Mouse (Mus musculus) embryonic stem cell, embryonic (primary cell): ENCODE measurements around the gene Them7.

ENCODE experiments used
- CTCF ChIA-PET, 4 experiments: fragments of 300-600 bp in 2 of 4; fragments of 350-600 bp in 2 of 4; sonication (Branson Sonifier 250); formaldehyde crosslinking; loops; one replicate each; lab custom pipeline; 2022; ENCODE audit warnings: inconsistent platforms in 2 of 4; lab: Charles Lee
- POLR2A ChIA-PET, 4 experiments: fragments of 300-600 bp in 2 of 4; fragments of 350-600 bp in 2 of 4; sonication (Branson Sonifier 250); formaldehyde crosslinking; loops; one replicate each; lab custom pipeline; 2022; ENCODE audit warnings: antibody characterized with exemption in 4 of 4, inconsistent platforms in 1 of 4; lab: Charles Lee

Them7 gene

DNA sequence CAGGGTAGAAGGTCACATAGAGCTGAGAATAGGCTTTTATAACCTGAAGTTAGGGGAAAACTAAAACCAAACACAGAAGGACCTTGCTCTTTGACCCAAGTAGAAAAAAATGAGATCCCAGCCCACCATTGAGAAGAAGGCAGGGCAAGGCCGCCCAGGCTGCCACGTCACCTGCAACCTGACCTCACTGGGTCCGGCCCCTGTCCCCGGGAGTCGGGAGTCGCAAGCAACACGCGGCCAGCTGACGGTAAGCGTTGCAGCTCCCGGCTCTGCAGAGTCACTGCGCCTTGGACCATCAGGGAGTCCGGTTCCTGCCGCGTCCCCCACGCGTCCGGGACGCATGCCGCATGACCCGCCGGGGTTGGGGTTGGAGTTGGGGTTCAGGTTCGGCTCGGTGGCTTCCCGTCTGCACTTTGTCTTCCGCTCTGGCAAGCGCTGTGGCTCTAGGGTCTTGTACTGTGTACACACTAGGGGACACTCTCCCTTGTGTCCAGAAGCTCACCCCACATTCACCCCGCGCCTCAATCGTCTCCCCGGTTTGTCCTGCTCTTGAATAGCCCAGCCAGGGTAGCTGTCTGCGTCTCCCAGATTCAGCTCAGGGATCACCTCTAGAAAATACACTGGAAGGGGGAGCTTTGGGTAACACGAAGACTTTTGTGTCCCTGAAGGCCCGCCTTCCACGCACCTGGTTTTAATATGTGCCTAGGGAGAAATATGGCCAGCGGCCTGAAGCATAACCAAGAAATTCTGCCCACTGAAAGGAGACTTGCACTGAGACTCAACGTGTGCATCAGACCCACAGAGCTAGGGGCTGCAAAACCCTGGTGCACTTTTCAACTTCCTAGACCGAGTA is at the start of gene Them7:
Gene Them7, plus strand, starts transcription at position 187 of the 853 bp plus-strand sequence.
- POLR2A ChIA-PET, result interaction anchor here in 2 of 4 experiments (0.5 to 1.5 kb wide), 4 partner anchors 8 to 369 kb away, joined by 3 to 5 read pairs (median 3); no protein-coding TSS in a partner anchor
- CTCF ChIA-PET, result interaction anchor here in 1 of 4 experiments (0.6 to 1.9 kb wide), 3 partner anchors 13 to 371 kb away, joined by 3 to 7 read pairs (median 4); no protein-coding TSS in a partner anchor

GRCm38 (mm10) chr2:105178871-105179270 is 45.2 kb upstream of the Them7 start:
- ChIA-PET CTCF (interaction anchor here in 1 of 4 experiments (0.6 kb wide), 1 partner anchor 48 kb away, joined by 6 read pairs; no protein-coding TSS in a partner anchor), POLR2A (interaction anchor here in 1 of 4 experiments (0.7 kb wide), 1 partner anchor 33 kb away, joined by 3 read pairs; no protein-coding TSS in a partner anchor)

- POLR2A ChIA-PET, result interaction anchor here in 1 of 4 experiments (0.6 to 1.1 kb wide), 2 partner anchors 165 to 225 kb away, joined by 3 to 4 read pairs; partner anchors contain the start of gene Eif3m
- CTCF ChIA-PET, result no interaction called here
Observed at GRCm38 (mm10) chr2:105182501-105182900, 41.6 kb upstream of the Them7 start.

- POLR2A ChIA-PET, result no interaction called here
- CTCF ChIA-PET, result interaction anchor here in 1 of 4 experiments (0.5 kb wide), 1 partner anchor 54 kb away, joined by 4 read pairs; no protein-coding TSS in a partner anchor
Observed at GRCm38 (mm10) chr2:105185140-105185539, 39.0 kb upstream of the Them7 start.

DNA sequence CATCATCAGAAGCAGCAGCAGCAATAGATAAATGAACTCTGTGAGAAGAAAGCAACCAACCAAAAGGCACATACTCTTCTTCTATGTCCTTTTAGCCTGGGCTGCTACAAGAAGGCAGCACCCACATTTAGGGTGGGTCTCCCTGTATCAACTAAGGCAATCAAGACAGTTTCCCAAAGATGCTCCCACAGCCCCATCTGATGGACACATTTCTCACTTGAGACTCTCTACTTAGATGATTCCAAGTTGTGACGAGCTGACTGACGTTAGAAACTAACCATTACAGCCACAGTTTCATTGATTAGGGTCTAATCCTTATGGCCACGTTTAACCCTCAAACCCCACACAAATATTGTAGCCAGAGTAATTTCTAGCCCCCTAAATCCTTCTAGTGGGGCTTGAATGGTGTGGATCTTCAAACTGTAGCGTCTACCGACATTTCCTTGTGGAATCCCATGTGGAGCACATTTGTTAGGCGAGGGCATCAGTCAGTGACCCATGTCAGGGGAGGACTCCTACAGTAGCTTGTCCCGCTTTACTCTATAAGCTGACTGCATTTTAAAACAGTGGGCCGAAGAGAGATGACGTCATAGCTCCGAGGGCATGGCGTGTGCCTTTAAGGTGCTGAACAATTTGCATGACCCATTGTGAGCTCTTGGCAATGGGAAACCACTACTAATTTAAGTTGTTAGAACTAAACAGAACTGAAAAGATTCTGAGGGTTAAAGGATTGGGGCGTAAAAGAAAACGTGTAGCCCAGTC is 38.2 kb upstream of the Them7 start:
- CTCF ChIA-PET, result interaction anchor here in 1 of 4 experiments (0.6 to 1.9 kb wide), 4 partner anchors 55 to 501 kb away, joined by 3 to 6 read pairs (median 4); no protein-coding TSS in a partner anchor
- POLR2A ChIA-PET, result no interaction called here

- ChIA-PET POLR2A (no interaction called here), CTCF (interaction anchor here in 2 of 4 experiments (1.0 to 1.9 kb wide), 5 partner anchors 11 to 501 kb away, joined by 3 to 6 read pairs (median 5); no protein-coding TSS in a partner anchor)
Observed at GRCm38 (mm10) chr2:105186591-105186990, 37.5 kb upstream of the Them7 start.

DNA sequence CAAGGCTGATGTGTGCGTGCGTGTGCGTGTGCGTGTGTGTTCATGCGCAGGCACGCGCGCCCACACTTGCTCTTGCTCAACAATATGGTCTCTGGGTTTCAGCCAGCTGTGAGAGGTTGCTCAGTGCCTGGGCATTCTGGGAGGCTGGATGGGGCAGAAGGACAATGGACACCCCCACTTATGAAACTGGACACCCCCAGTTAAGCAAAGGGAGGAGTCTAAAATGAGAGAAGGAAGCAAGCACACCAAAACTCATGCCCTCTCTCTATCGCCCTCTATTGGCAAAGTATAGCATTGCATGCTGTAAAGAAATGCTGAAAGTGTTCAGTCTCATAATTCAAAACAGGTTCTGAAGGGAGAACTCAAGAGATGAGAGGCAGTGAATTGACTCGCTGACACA is 35.9 kb upstream of the Them7 start:
- CTCF ChIA-PET, result interaction anchor here in 1 of 4 experiments (0.9 to 1.8 kb wide), 2 partner anchors 10 to 12 kb away, joined by 3 to 5 read pairs; no protein-coding TSS in a partner anchor
- POLR2A ChIA-PET, result no interaction called here

- ChIA-PET POLR2A (interaction anchor here in 1 of 4 experiments (0.8 to 1.4 kb wide), 3 partner anchors 11 to 185 kb away, joined by 3 to 5 read pairs (median 3); no protein-coding TSS in a partner anchor), CTCF (interaction anchor here in 3 of 4 experiments (0.7 to 1.2 kb wide), 6 partner anchors 13 to 64 kb away, joined by 3 to 4 read pairs (median 3); partner anchors contain the start of gene Wt1 (in 1 of the 3))
Observed at GRCm38 (mm10) chr2:105189352-105189751, 34.8 kb upstream of the Them7 start.

DNA sequence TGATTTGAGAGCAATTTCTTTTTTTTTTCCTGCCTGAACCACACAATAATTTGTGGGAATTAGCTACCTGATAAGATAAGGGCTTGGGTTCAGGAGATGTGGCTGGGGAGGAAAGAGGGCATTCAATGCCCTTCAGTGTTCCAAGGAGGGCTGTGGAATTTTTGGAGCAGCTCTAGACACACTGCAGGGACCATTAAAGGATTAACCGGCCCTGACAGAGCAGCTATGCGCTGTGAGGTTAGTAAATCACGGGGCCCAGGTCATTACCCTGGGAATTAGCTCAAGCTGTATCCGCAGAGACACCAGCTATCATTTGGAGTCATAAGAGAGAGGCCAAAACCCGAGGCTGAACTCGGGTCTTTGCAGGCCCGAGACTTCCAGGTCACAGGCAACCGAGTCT is 24.0 kb upstream of the Them7 start:
- ChIA-PET POLR2A (interaction anchor here in 2 of 4 experiments (0.6 to 1.2 kb wide), 2 partner anchors 11 to 55 kb away, joined by 3 read pairs; no protein-coding TSS in a partner anchor), CTCF (interaction anchor here in 2 of 4 experiments (0.5 to 1.0 kb wide), 3 partner anchors 42 to 344 kb away, joined by 3 to 8 read pairs (median 4); no protein-coding TSS in a partner anchor)

GRCm38 (mm10) chr2:105206563-105207174 is 17.5 kb upstream of the Them7 start:
- POLR2A ChIA-PET, result interaction anchor here in 1 of 4 experiments (0.9 to 1.8 kb wide), 3 partner anchors 10 to 132 kb away, joined by 3 to 6 read pairs (median 3); no protein-coding TSS in a partner anchor

DNA sequence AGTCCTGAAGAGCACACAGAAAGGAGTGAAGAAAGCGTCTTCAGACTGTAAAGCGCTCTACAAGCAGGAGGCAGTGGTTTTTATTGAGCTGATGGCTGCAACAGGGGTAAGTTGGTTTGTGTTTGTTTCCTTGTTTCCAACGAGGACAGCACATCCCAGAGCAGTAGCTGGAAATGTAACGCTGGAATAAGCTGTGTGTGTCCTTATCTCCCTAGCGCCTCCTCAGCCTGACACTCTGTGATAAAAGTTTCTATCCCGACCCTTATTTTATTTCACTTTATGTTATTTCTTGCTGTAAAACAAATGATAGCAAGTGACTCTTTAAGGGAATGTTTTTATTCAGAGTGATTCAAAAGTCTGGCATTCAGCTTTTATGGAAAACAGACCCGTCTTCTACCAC is 11.3 kb upstream of the Them7 start:
- CTCF ChIA-PET, result no interaction called here
- POLR2A ChIA-PET, result no interaction called here

More at GRCm38 (mm10) chr2:105206563-105207174, 17.5 kb upstream of the Them7 start:
- CTCF ChIA-PET, result interaction anchor here in 2 of 4 experiments (0.6 to 1.0 kb wide), 2 partner anchors 18 to 514 kb away, joined by 3 to 11 read pairs; no protein-coding TSS in a partner anchor

DNA sequence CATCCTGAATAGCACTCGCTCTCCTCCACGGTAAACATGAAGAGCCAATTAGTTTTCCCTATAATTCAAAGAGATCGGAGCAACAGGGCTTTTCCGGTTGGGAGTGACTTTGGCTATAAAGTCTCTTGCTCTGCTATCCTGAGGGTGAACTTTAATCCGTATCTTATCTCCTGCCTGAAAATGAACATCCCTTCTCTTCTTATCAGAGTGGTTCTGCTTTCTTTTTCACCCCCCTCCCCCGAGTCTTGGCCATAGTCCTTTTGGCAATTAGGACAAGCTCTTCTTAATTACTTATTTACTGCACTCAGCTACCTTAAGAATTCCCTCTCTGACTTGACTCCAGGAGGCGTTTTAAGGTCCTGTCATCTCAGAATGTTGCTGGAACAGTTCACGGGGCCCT is 8.2 kb upstream of the Them7 start:
- CTCF ChIA-PET, result interaction anchor here in 1 of 4 experiments (0.6 kb wide), 1 partner anchor 12 kb away, joined by 4 read pairs; no protein-coding TSS in a partner anchor

DNA sequence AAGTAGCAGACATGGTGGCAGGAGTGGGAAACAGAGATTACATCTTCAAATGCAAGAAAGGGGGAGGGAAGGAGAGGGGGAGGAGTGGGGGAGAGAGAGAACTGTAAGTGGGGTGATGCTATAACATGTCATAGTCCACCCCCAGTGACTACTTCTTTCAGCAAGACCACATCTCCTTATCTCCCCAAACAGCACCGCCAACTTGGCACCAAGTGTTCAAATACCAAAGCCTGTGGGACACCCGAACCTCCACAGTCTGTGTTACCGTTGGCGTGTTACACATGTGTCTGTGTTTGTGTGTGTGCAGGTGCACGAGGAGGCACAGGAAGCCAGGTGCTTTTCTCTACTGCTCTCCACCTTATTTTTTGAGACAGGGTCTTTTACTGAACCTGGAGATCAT is 4.9 kb upstream of the Them7 start:
- CTCF ChIA-PET, result interaction anchor here in 1 of 4 experiments (1.1 kb wide), 1 partner anchor 11 kb away, joined by 3 read pairs; no protein-coding TSS in a partner anchor
- POLR2A ChIA-PET, result no interaction called here

More for the DNA sequence above, 8.2 kb upstream of the Them7 start:
- POLR2A ChIA-PET, result interaction anchor here in 2 of 4 experiments (1.2 to 2.1 kb wide), 2 partner anchors 8 to 10 kb away, joined by 3 to 6 read pairs; partner anchors contain the start of gene Them7 (in 1 of the 2)

DNA sequence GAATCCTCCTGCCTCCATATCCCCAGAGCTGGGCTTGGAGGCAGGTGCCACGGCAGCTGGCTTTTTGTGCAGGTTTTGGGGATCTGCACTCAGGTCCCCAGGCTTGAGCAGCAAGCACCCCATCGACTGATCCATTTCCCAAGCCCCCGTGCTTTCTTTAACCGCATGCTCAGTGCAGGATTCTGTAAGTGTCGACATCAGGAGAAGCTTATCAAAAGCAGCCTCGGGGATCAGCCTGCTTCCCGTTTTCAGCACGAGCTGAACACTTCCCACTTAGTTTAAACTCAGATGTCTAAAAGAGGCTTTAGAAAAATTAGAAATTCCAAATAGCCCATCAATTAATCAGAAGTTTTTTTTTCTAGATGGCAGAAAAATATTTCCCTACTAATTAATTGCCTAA is 4.5 kb upstream of the Them7 start:
- ChIA-PET CTCF (interaction anchor here in 1 of 4 experiments (1.1 kb wide), 1 partner anchor 10 kb away, joined by 3 read pairs; no protein-coding TSS in a partner anchor), POLR2A (no interaction called here)

DNA sequence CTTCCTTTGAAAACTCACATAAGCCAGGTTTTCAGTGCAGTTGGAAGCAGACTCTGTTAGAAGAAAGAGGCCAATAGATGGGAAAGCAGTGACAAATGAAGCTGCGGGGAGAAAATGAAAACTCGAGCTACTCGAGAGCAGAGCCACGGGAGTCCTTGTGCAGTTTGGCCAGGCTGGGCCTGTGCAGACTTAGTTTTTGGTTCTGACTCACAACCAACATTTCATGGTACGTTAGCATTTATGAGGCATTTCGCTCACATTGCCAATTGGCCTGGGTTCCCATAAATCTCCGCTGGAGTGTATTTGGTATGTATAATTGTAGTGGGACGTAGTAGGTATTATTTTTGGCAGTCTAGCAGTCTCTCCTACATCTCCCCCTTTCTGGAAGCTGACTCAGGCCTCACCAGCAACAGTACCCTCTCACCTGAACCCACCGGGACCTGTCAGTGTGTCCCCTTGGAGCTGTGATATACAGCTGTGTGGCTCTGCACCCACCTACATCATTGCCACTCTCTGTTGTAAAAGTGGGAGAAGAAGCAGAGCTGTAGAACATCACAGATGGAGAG is 3.3 kb upstream of the Them7 start:
- CTCF ChIA-PET, result no interaction called here
- POLR2A ChIA-PET, result interaction anchor here in 2 of 4 experiments (0.7 to 1.5 kb wide), 3 partner anchors 15 to 641 kb away, joined by 3 to 6 read pairs (median 5); no protein-coding TSS in a partner anchor

- CTCF ChIA-PET, result interaction anchor here in 2 of 4 experiments (0.6 to 1.9 kb wide), 2 partner anchors 14 to 15 kb away, joined by 4 to 7 read pairs; no protein-coding TSS in a partner anchor
- POLR2A ChIA-PET, result interaction anchor here in 2 of 4 experiments (0.9 to 1.5 kb wide), 4 partner anchors 8 to 368 kb away, joined by 3 to 5 read pairs (median 3); no protein-coding TSS in a partner anchor
Observed at GRCm38 (mm10) chr2:105223606-105224005, 514 bp upstream of the Them7 start.
